Mouse (Mus musculus) adrenal gland, adult (tissue): ENCODE results near the gene Igsf9b.
A peak's percentile ranks its signal among the peaks of the same experiment; 100 is the strongest.

Source experiments
- DNase-seq, 2 experiments: peaks; one replicate each; pipeline ENCODE4 v3.0.0; 2022 to 2023; ENCODE audit warnings: low spot score in 1 of 2; ENCODE audit not compliant: inconsistent age in 2 of 2

The Igsf9b gene

GRCm38 (mm10) chr9:27289543-27290308, 9.3 kb upstream of the Igsf9b start:
- peak in 1 of 2 experiments; percentile 60 for DNase-seq

- no peak for DNase-seq
These were observed 4.6 kb upstream of the Igsf9b start for GRCm38 (mm10) chr9:27294380-27294779.

GRCm38 (mm10) chr9:27299286-27300187, 533 bp downstream of the Igsf9b start:
- DNase-seq: peak; percentile 44 to 77

- DNase-seq: peak; percentile 52 to 83
These were observed 1.2 kb downstream of the Igsf9b start for GRCm38 (mm10) chr9:27300188-27300691.

GRCm38 (mm10) chr9:27300698-27301097, 1.7 kb downstream of the Igsf9b start:
- no peak for DNase-seq

DNA sequence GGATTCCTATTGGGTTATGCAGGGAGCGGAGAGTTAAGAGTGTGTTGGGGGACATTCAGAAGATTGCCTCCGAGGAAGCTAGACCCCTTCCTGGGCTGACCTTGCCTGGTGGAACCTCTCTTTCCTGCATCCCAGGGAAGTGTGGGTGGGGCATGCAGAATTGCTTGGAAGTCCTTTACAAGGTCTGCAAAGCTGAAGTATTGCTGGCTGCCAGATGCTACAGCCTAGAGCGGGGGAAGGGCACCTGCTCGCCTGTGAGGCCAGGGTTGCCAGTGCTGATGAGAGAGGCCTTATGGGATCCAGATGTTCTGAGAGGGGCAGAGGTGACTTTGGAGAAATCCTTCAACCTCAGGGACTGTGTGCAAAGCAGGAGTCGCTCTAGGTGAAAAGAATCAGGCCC, 2.5 kb downstream of the Igsf9b start:
- no peak for DNase-seq

DNA sequence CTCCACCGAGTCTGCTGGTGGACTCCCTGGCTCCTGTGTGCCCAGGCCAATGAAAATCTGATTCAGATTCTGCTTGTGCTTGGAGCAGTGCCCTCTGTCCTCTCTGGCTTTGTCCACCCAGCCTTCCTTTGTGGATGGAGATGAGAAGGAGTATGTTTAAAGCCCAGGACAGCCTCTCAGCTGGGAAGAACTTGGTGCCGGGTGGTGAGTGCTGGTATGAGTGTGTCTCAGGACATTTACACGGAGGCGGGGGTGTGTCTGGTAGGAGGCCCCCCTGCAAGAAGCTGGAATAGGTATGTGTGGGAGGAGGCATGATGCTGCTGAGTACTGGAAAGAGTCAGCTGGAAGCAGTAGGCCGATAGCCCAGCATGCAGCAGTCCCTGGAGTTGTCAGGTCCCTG, 3.3 kb downstream of the Igsf9b start:
- no peak for DNase-seq

DNA sequence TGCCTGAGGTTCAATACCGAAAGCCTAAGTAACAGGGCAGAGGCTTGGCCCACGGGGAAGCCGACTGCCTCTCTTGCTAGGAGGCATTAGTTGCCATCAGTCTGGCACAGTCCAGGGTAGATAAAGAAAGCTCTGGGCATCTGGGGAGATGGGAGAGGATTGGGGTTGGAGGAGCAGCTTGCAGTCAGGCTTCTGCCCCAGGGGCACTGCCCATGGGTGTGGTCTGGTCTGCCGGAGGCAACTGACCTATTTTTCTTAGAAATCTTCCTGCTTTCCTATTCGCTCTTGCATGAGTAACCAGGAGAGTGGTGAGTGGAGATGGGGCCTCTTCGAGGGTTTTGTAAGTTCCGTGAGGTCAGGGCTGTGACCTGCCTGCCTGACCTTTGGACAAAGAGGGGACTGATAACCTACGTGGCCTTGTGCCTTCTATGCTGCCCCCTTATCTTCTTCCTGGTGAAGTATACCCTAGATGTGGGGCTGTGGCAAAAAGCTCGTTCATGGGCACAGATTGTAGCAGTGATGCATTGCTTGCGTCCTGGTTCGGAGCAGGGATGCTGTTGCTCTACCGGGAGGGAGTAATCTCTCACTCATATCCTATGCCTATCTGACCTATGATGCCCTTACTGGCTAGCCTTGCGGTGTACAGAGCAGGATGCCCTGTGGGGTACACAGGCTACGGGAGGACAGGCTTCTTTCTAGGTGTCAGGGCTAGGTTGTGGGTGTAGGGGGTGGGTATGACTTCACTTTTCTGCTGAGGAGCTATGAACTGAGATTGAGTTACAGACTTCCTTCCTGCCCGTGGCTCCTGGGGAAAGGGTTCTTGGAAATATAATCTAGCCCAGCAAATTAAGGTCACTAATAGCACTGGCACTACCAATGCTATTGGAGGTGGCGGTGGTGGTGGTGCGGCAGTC, 4.8 kb downstream of the Igsf9b start:
- DNase-seq: no peak

- no peak for DNase-seq
These were observed 5.6 kb downstream of the Igsf9b start for GRCm38 (mm10) chr9:27304485-27305102.

DNA sequence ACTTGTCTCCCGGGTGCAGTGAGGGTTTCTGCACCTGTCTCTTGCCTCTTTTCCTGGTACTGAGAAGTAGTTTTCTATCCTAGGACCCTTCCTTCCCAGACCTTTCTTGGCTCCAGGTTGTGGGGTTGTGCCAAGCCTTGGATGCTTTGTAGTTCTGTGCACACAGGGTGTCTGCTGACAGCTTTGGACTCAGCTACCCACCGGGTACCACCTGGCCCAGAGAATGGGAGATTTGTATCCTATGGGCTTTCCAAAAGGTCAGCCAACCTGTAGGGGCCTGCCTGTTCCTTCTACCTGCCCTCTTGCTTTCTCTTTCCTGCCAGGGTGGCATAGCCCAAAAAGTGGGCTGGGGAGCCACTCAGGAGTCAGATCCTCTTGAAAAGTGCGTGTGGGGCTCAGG, 6.5 kb downstream of the Igsf9b start:
- no peak for DNase-seq

DNA sequence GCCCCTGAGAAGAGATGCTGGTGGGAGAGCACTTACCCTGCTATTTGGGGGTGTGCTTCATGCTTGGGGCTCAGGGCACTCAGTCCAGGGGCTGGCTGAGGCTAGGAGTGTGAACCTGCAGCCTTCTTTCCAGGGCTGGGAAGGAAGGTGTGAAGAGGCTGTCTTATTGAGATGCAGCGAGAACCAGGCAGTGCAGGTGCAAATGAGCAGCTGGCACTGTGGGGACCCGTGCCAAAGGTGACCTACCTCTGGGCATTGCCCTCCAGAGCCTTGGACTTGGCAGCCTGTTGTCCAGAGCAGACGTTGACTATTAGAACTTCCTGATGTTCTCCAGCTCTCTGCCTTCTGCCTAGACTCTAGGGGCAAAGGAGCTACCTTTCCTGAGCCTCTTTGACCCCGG, 7.6 kb downstream of the Igsf9b start:
- DNase-seq: no peak

DNA sequence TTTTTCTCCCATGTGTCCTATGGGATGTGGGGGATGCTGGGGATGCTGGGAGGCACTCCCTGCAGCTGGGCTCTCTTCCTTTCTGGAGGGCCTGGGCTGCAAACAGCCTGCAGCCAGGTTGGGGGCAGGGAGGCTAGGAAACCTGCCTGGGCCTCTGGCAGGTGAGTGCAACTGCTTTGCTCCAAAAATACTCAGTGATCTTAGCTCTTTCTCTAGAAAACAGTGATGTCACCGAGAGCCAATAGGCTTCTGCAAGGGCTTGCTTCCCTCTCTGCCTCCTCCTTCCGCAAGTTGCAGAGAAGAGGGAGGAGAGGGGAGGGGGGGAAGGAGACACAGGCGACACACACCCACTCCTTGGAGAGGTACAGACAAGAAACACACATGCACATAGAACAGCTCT, 8.3 kb downstream of the Igsf9b start:
- DNase-seq: no peak

DNA sequence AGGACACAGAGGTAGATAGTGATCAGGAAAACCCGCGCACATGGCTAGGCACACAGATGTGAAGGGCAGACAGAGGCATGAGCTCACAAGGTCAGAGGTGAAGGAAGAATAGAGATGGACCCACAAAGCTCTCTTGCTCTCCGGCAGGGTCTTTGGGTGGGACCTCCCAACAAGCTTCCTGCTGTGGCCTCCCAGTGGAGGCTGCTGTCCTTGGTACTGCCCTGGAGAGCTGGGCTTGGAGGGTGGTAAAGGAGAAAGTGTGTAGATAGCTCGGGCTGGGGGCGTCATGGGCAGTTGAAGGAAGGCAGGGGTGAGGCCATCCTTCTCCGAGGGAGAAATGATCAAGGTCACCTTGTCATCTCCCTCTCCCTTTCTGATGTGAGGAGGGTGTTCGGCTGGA, 9.0 kb downstream of the Igsf9b start:
- DNase-seq: no peak

DNA sequence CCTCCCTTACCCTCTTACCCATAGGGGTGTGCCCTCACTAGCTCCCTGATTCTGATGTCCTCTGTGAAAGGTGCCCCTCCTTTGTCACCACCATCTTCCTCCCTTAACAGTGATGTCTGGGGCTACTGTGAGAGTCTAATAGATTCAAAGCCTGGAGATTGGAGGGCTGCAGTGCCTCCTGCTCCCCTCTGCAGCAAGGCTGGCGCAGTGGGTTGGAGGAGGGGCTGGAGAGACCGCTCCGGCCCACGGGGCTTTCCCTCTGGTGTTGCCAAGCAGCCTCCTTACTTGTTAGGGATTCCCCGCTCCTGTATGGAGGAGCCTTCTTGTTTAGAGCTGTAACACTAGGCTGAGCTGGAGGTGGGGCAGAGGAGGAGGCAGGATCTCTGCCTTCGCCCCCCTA, 9.6 kb downstream of the Igsf9b start:
- DNase-seq: no peak

GRCm38 (mm10) chr9:27310005-27310404, 11.0 kb downstream of the Igsf9b start:
- DNase-seq: no peak

DNA sequence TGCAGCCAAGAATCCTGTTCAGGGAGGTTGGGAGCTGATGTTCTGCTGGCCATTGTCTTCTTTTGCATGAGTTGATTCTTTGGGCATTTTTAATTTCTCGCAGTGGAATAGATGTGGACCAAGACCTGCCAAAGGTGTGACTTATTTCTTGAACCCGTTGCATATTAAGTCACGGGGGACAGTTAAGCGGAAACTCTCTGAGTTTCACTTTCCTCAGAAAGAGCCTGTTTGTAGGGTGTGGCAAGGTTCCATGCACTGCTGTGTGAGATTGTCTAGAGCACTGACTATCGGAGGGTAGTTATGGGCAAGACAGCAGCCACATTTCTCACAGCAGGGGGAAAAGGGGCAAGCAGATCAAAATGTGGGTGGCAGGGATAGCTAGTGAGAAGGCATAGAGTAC, 14.4 kb downstream of the Igsf9b start:
- DNase-seq: no peak

DNA sequence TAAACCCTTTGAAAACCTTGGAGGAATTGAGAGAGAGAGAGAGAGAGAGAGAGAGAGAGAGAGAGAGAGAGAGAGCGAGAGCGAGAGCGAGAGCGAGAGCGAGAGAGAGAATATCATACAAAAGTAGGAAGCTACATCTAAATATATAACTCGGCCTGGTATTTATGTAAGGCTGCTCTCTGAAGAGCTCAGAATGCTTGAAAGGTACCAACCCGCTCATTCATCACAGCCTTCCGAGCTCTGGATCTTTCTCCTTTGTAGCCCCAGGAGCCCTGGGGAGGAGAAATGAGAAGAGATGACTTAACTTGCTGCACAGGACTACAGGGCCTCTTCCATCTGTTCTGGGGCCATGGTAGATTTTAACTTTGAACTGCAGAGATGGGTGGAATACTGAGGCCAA, 22.3 kb downstream of the Igsf9b start:
- no peak for DNase-seq

GRCm38 (mm10) chr9:27322277-27322676, 23.3 kb downstream of the Igsf9b start:
- DNase-seq: no peak

DNA sequence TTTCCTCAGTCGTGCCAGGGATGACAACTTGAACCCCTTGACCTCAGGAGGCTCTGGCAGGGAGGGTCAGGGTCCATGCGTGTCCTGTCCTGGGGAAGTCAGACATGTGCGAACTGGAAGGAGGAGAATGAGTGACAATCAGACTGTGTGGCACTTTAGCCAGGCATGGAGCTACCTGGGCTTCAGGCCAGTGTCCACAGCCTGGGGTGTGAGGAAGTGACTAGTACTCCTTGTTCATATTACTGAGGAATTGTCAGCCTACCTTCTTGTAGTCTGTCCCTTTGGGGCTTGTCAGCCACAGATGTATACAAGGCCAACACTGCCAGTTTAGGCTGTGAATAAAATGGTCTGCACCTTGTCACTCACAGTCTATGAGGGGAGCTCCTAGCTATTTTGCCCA, 24.4 kb downstream of the Igsf9b start:
- no peak for DNase-seq

DNA sequence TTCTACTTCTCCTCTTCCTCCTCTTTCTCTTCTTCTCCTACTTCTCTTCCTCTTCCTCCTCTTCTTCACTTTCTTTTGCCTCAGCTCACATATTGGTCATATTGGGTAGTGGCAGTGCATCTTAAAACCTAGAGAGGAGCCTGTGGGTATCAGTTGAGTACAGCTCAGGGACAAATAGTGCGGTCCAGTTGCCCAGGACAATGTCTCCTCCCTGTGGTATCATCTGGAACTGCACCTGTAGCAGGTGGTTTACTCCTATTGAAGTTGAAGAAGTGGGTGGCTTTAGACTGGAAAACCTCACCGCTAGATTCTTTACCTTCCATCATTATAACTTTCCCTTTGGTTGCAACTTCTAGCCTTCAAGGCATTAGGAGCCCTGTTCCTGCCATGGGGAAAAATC, 26.9 kb downstream of the Igsf9b start:
- peak; percentile 63 to 91 for DNase-seq

DNA sequence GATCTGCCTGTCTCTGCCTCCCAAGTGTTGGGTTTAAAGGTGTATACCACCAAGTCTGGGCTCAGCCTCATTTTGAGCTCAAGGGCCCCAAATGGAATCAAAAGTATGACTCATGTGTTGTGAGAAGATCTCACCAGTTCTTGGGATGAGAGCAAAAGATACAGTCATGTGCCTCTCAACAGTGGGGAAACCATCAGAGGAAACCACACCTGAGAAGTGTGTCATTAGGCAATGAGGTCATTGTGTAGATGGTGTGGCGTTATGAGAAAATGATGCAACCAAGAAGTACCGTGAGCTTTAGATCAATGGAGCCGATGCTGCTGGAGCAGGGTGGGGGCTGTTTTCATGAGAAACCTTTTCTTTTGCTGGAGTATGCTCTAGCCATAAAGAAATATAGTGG, 28.6 kb downstream of the Igsf9b start:
- no peak for DNase-seq
